Mouse (Mus musculus): ENCODE measurements around the gene Lrrc8b.

The Lrrc8b gene

GRCm38 (mm10) chr5:105415198-105415791 is at the start of gene Lrrc8b:
Gene Lrrc8b (plus strand): TSS chr5:105415775.
- peak; percentile 77 for DNase-seq

- DNase-seq: no peak
Measured at GRCm38 (mm10) chr5:105381482-105381881, 34.1 kb upstream of the Lrrc8b start.

- DNase-seq: no peak
Measured at GRCm38 (mm10) chr5:105390346-105390745, 25.2 kb upstream of the Lrrc8b start.

GRCm38 (mm10) chr5:105393731-105394130 is 21.8 kb upstream of the Lrrc8b start:
- no peak for DNase-seq

GRCm38 (mm10) chr5:105395188-105395587 is 20.4 kb upstream of the Lrrc8b start:
- no peak for DNase-seq

- no peak for DNase-seq
Measured at GRCm38 (mm10) chr5:105398966-105399365, 16.6 kb upstream of the Lrrc8b start.

GRCm38 (mm10) chr5:105399631-105400423 is 15.7 kb upstream of the Lrrc8b start:
- DNase-seq: peak; percentile 66

GRCm38 (mm10) chr5:105400424-105401375 is 14.9 kb upstream of the Lrrc8b start:
- DNase-seq: no peak

GRCm38 (mm10) chr5:105401536-105401935 is 14.0 kb upstream of the Lrrc8b start:
- no peak for DNase-seq

GRCm38 (mm10) chr5:105404961-105405360 is 10.6 kb upstream of the Lrrc8b start:
- peak; percentile 86 for DNase-seq

- no peak for DNase-seq
Measured at GRCm38 (mm10) chr5:105407661-105408060, 7.9 kb upstream of the Lrrc8b start.

GRCm38 (mm10) chr5:105409092-105409491 is 6.5 kb upstream of the Lrrc8b start:
- no peak for DNase-seq

GRCm38 (mm10) chr5:105410521-105411293 is 4.9 kb upstream of the Lrrc8b start:
- no peak for DNase-seq

GRCm38 (mm10) chr5:105411294-105411570 is 4.3 kb upstream of the Lrrc8b start:
- DNase-seq: no peak

- DNase-seq: no peak
Measured at GRCm38 (mm10) chr5:105411768-105412167, 3.8 kb upstream of the Lrrc8b start.

- no peak for DNase-seq
Measured at GRCm38 (mm10) chr5:105412634-105413033, 2.9 kb upstream of the Lrrc8b start.

- no peak for DNase-seq
Measured at GRCm38 (mm10) chr5:105414341-105415120, 1.0 kb upstream of the Lrrc8b start.

GRCm38 (mm10) chr5:105415951-105416675 is 538 bp downstream of the Lrrc8b start:
- peak; percentile 37 for DNase-seq

GRCm38 (mm10) chr5:105417217-105417616 is 1.6 kb downstream of the Lrrc8b start:
- DNase-seq: no peak

- no peak for DNase-seq
Measured at GRCm38 (mm10) chr5:105418364-105418763, 2.8 kb downstream of the Lrrc8b start.

- no peak for DNase-seq
Measured at GRCm38 (mm10) chr5:105418851-105419250, 3.3 kb downstream of the Lrrc8b start.
